Mouse (Mus musculus): ENCODE results near the gene Acad11. TPM values are rescaled to one million over a fixed set of nuclear protein-coding genes. Genes with fewer than 3 reads are reported as not detected.

Acad11 gene
- polyA plus RNA-seq, 1 experiment from 2014 or later = 10.3 TPM

DNA sequence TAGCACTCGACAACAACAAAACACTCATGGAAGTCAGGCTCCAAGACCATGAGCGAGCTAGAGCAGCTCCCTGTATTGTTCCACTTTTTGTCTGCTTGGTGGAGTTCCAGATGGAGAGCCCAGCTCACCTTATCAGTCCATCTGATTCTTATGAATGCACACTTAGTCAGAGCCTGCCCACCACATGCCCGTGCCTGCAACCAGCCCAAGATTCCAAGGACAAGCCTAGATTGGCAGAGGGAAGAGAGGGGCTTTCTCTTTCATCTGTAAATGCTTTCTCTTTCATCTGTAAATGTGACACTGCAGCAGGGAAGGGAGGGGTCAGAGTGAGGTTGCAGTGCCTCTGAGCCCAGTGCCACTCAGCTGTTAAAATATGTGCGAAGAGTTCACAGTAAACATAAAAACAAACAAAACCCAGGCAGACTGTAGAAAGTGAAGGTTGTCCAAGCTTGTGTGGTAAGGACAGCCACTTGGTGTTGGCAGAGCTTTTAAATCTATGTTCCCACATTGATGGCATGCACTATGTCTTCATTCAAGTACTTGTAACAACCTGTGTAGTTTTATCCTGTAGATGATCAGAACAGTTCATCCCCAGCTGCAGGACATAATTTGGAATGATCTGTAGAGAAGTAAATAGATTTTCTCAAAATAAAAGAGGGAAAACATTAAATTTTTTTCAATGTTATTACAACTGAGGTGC lies 22.7 kb downstream of the Acad11 start:
- Histone ChIP-seq H3K4me1 (replicated peaks) (0 out of 2 replicates have a peak, but pooled peaks cover 2% of the 10 kb centered on the region), H3K4me2 (no peak overlapping the region), H3K27me3 (no peaks in the 10 kb centered on the region), H3K9me3 (replicated peaks) (no peaks in the 10 kb centered on the region), H3K27ac (no peak overlapping the region), H3K9ac (no peak overlapping the region), H3K4me3 (no peak overlapping the region), H3K36me3 (peaks cover 17% of the 10 kb centered on the region)
- WGBS = 64% methylated on average over 4 of the region's 4 CpGs
- ATAC-seq (replicated peaks; ENCODE audit: insufficient number of reproducible peaks, insufficient read depth, low FRiP score, low read depth) = no peak

DNA sequence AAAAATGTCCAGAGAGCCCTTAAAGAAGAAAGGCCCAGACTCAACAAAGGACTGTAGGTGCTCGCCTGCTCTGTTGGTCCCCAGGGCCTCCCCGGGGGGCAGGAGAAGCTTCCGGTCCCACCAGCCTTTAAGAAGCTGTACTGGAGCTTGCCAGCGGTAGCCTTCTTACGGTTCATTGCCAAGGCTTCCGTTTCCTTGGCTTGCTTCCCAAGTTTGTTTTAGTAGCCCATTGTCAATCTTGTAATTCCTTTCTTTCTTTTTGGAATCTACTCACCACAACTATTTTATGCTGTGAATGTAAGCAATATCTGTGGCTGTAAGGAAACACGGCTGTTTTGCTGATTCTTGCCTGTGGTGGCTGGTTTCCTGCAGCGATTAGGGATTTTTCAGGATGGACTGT lies 25.4 kb downstream of the Acad11 start:
- WGBS = 64% methylated on average over 8 of the region's 8 CpGs
- H3K4me1 ChIP-seq (replicated peaks) = 0 out of 2 replicates have a peak, but pooled peaks cover 2% of the 10 kb centered on the region
- peaks cover 7% of the 10 kb centered on the region for H3K36me3 ChIP-seq
- no peak overlapping the region for H3K4me3 ChIP-seq
- no peak overlapping the region for H3K4me2 ChIP-seq
- no peak overlapping the region for H3K9ac ChIP-seq
- no peaks in the 10 kb centered on the region for H3K9me3 ChIP-seq (replicated peaks)
- no peaks in the 10 kb centered on the region for H3K27me3 ChIP-seq
- ATAC-seq (replicated peaks; ENCODE audit: insufficient number of reproducible peaks, insufficient read depth, low FRiP score, low read depth) = no peak
- H3K27ac ChIP-seq = peak overlapping the region; percentile 76

GRCm38 (mm10) chr9:104092945-104093344 lies 29.8 kb downstream of the Acad11 start:
- Histone ChIP-seq H3K4me2 (no peak overlapping the region), H3K9me3 (replicated peaks) (no peaks in the 10 kb centered on the region), H3K4me1 (replicated peaks) (0 out of 2 replicates have a peak, but pooled peaks cover 2% of the 10 kb centered on the region), H3K4me3 (no peak overlapping the region), H3K27ac (no peak overlapping the region), H3K36me3 (no peaks in the 10 kb centered on the region), H3K9ac (no peak overlapping the region), H3K27me3 (no peaks in the 10 kb centered on the region)
- 91% methylated on average over 5 of the region's 5 CpGs for WGBS
- no peak for ATAC-seq (replicated peaks; ENCODE audit: insufficient number of reproducible peaks, insufficient read depth, low FRiP score, low read depth)

- Histone ChIP-seq H3K27me3 (no peaks in the 10 kb centered on the region), H3K4me1 (replicated peaks) (peaks cover 6% of the 10 kb centered on the region), H3K27ac (no peak overlapping the region), H3K9ac (no peak overlapping the region), H3K4me2 (no peak overlapping the region), H3K4me3 (no peak overlapping the region), H3K9me3 (replicated peaks) (no peaks in the 10 kb centered on the region), H3K36me3 (no peaks in the 10 kb centered on the region)
- no peak for ATAC-seq (replicated peaks; ENCODE audit: insufficient number of reproducible peaks, insufficient read depth, low FRiP score, low read depth)
- 62% methylated on average over 5 of the region's 5 CpGs for WGBS
Observed at GRCm38 (mm10) chr9:104098256-104098655, 35.1 kb downstream of the Acad11 start.

DNA sequence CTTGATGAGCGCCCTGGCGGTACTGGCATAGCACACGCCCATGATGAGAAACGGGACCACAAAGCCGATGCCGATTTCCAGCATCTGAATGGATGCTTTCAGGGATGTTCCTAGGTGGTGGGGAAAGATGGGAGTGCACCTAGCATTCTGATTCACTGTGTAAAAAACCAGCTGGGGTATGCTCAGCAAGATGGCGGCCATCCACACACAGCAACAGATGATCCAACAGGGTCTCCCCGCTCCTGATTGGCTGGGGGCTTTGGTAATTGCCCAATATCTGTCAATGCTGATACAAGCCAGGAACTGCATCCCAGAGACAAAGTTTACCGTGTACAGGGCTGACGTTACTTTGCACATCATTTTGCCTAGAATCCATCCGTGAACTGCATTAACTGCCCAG lies 35.9 kb downstream of the Acad11 start:
- Histone ChIP-seq H3K4me2 (no peak overlapping the region), H3K9ac (no peak overlapping the region), H3K9me3 (replicated peaks) (no peaks in the 10 kb centered on the region), H3K4me1 (replicated peaks) (peaks cover 6% of the 10 kb centered on the region), H3K27me3 (no peaks in the 10 kb centered on the region), H3K36me3 (no peaks in the 10 kb centered on the region), H3K27ac (no peak overlapping the region), H3K4me3 (no peak overlapping the region)
- WGBS = 84% methylated on average over 11 of the region's 11 CpGs
- ATAC-seq (replicated peaks; ENCODE audit: insufficient number of reproducible peaks, insufficient read depth, low FRiP score, low read depth) = no peak

DNA sequence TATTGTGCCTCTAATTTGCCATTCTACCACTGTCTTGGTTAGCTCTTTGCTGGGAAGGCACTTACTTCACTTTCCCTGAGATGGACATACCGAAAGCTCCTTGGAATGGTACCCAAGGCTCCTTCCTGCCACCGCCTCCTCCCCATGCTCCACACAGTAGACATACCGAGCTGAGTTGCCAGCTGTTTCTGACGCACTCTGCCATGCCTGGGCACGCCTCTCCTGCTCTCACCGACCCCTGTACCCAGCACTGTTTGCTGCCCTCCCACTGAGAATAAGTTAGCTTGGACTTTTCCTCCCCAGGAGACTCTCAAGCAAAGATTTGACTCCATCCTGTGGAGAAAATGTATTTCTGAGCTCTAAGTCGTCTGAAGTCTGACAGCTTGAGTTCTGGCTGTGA lies 37.6 kb downstream of the Acad11 start:
- no peak overlapping the region for H3K9ac ChIP-seq
- H3K27me3 ChIP-seq = no peaks in the 10 kb centered on the region
- no peak for ATAC-seq (replicated peaks; ENCODE audit: insufficient number of reproducible peaks, insufficient read depth, low FRiP score, low read depth)
- H3K4me3 ChIP-seq = 0 out of 2 replicates have a peak overlapping the region, but pooled peaks have one; percentile 6
- peak overlapping the region; percentile 15; the same call in 1 of the 2 replicates for H3K4me2 ChIP-seq
- H3K9me3 ChIP-seq (replicated peaks) = no peaks in the 10 kb centered on the region
- WGBS = 57% methylated on average over 7 of the region's 7 CpGs
- H3K27ac ChIP-seq = peak overlapping the region; percentile 19; the same call in 1 of the 2 replicates
- peaks cover 6% of the 10 kb centered on the region for H3K4me1 ChIP-seq (replicated peaks)
- no peaks in the 10 kb centered on the region for H3K36me3 ChIP-seq

DNA sequence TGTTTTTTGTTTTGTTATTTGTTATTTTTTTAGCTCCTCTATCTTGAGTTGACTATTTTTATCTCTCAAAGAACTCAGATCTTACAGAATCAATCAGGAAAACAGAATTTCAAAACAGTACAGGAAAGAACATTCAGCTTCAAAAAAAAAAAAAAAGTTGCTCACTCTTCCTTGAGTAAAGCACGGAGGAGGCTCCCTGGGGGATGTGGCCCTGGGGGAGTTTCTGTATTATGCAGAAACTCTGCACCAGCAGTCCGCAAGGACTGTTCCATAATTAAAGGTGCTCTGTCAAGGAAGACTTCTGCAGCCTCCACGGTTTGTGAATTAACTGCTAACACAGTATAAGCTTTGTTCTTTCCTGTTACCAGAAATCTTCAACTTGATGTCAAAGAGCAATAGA lies 38.3 kb downstream of the Acad11 start:
- Histone ChIP-seq H3K9ac (no peak overlapping the region), H3K4me1 (replicated peaks) (peaks cover 6% of the 10 kb centered on the region), H3K4me3 (peak overlapping the region; percentile 10; the same call in 1 of the 2 replicates), H3K27me3 (no peaks in the 10 kb centered on the region), H3K36me3 (no peaks in the 10 kb centered on the region), H3K9me3 (replicated peaks) (no peaks in the 10 kb centered on the region), H3K4me2 (0 out of 2 replicates have a peak overlapping the region, but pooled peaks have one; percentile 13), H3K27ac (peak overlapping the region; percentile 42; the same call in 1 of the 2 replicates)
- no peak for ATAC-seq (replicated peaks; ENCODE audit: insufficient number of reproducible peaks, insufficient read depth, low FRiP score, low read depth)
- 52% methylated on average over 3 of the region's 3 CpGs for WGBS

GRCm38 (mm10) chr9:104102301-104102700 lies 39.1 kb downstream of the Acad11 start:
- Histone ChIP-seq H3K27ac (peak overlapping the region; percentile 42; the same call in 1 of the 2 replicates), H3K36me3 (no peaks in the 10 kb centered on the region), H3K9me3 (replicated peaks) (no peaks in the 10 kb centered on the region), H3K4me3 (0 out of 2 replicates have a peak overlapping the region, but pooled peaks have one; percentile 10), H3K4me2 (peak overlapping the region; percentile 25; the same call in 1 of the 2 replicates), H3K4me1 (replicated peaks) (peaks cover 8% of the 10 kb centered on the region), H3K27me3 (no peaks in the 10 kb centered on the region), H3K9ac (no peak overlapping the region)
- ATAC-seq (replicated peaks; ENCODE audit: insufficient number of reproducible peaks, insufficient read depth, low FRiP score, low read depth) = 0 out of 2 replicates have a peak, but pooled peaks have one; percentile 27
- 28% methylated on average over 6 of the region's 6 CpGs for WGBS

DNA sequence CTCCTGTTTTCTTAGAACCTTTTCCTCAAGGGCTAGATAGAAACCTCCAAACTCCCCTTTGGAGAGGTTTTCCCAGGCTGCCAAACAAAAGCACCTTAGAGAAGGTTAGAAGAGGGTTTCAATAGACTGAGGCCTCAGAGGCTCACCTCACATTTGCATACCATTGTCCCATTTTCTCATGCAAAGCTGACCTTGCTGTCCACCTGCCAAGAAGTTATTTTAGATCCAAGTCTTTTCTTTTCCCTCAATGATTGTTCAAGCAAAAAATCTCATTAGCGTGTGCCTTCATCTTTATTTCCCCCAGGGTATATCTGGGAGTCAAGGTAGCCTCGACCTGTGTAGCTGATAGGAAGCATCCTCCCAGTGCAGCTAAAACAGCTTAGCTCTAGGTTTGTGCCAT lies 39.7 kb downstream of the Acad11 start:
- no peaks in the 10 kb centered on the region for H3K9me3 ChIP-seq (replicated peaks)
- WGBS = 61% methylated on average over 2 of the region's 2 CpGs
- H3K4me3 ChIP-seq = no peak overlapping the region
- 0 out of 2 replicates have a peak overlapping the region, but pooled peaks have one; percentile 17 for H3K27ac ChIP-seq
- H3K4me1 ChIP-seq (replicated peaks) = peaks cover 10% of the 10 kb centered on the region
- no peak for ATAC-seq (replicated peaks; ENCODE audit: insufficient number of reproducible peaks, insufficient read depth, low FRiP score, low read depth)
- H3K27me3 ChIP-seq = no peaks in the 10 kb centered on the region
- no peaks in the 10 kb centered on the region for H3K36me3 ChIP-seq
- H3K9ac ChIP-seq = no peak overlapping the region
- no peak overlapping the region for H3K4me2 ChIP-seq

GRCm38 (mm10) chr9:104104986-104105385 lies 41.8 kb downstream of the Acad11 start:
- no peaks in the 10 kb centered on the region for H3K9me3 ChIP-seq (replicated peaks)
- WGBS = 78% methylated on average over 2 of the region's 2 CpGs
- H3K4me2 ChIP-seq = no peak overlapping the region
- no peak overlapping the region for H3K27ac ChIP-seq
- H3K9ac ChIP-seq = no peak overlapping the region
- no peak for ATAC-seq (replicated peaks; ENCODE audit: insufficient number of reproducible peaks, insufficient read depth, low FRiP score, low read depth)
- H3K36me3 ChIP-seq = no peaks in the 10 kb centered on the region
- H3K27me3 ChIP-seq = no peaks in the 10 kb centered on the region
- H3K4me1 ChIP-seq (replicated peaks) = peaks cover 14% of the 10 kb centered on the region
- no peak overlapping the region for H3K4me3 ChIP-seq

- H3K36me3 ChIP-seq = no peaks in the 10 kb centered on the region
- WGBS = 61% methylated on average over 9 of the region's 9 CpGs
- H3K4me3 ChIP-seq = no peak overlapping the region
- H3K27ac ChIP-seq = peak overlapping the region; percentile 61
- H3K4me1 ChIP-seq (replicated peaks) = peaks cover 12% of the 10 kb centered on the region
- ATAC-seq (replicated peaks; ENCODE audit: insufficient number of reproducible peaks, insufficient read depth, low FRiP score, low read depth) = no peak
- H3K27me3 ChIP-seq = no peaks in the 10 kb centered on the region
- H3K9me3 ChIP-seq (replicated peaks) = 0 out of 2 replicates have a peak, but pooled peaks cover 6% of the 10 kb centered on the region
- H3K9ac ChIP-seq = no peak overlapping the region
- no peak overlapping the region for H3K4me2 ChIP-seq
Observed at GRCm38 (mm10) chr9:104106930-104107329, 43.8 kb downstream of the Acad11 start.

Measured in heart, embryonic 15.5 days (tissue).